Mouse (Mus musculus): Measurements from ENCODE around the gene B9d1.

Gene B9d1

DNA sequence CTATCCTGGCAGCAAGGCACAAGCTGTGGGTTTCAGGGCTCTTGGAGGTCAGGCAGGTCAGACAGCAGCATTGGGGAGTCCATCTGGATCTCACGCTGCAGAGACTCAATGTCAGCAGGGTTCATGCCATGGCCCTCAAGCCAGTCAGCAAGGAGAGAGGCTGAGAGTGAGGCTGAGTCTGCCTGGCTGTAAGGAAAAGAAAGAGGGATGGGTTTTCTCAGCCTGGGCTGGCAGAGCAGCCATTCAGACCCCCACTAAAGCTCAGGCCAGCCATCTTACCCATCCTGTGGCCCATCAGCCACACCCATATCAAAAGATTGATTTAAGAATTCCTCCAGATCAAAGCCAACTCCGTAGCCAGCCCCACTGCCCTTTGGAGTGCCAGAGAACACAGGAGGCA is 15.9 kb upstream of the B9d1 start:
- DNase-seq (ENCODE audit: low read depth, low spot score), result no peak

GRCm38 (mm10) chr11:61489874-61490273 is 15.1 kb upstream of the B9d1 start:
- DNase-seq (ENCODE audit: low read depth, low spot score), result no peak

DNA sequence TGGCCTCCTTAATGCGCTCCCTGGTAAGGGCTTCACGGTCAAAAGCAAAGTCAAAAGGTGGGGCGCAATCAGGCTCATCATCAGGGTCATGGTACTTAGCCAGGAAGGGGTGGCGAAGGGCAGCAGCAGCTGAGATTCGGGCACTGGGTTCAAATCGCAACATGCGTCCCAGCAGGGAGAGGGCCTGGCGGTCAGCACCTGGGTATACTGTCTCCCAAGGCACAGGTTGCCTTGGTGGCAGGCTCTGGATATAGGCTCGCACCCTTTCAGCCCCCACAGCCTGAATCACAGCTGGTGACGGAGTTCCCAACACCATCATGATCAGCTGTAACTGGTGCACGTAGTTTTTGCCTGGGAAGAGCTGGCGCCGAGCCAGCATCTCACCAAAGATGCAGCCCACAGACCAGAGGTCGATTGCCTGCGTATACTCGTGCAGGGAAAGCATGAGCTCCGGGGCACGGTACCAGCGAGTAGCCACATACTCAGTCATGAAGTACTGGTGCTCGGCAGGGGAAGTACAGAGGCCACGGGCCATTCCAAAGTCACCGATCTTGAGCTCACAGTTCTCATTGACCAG is 13.9 kb upstream of the B9d1 start:
- no peak for DNase-seq (ENCODE audit: low read depth, low spot score)

GRCm38 (mm10) chr11:61492749-61493401 is 12.1 kb upstream of the B9d1 start:
- DNase-seq (ENCODE audit: low read depth, low spot score), result no peak

GRCm38 (mm10) chr11:61493525-61494128 is 11.3 kb upstream of the B9d1 start:
- DNase-seq (ENCODE audit: low read depth, low spot score), result peak; percentile 37

DNA sequence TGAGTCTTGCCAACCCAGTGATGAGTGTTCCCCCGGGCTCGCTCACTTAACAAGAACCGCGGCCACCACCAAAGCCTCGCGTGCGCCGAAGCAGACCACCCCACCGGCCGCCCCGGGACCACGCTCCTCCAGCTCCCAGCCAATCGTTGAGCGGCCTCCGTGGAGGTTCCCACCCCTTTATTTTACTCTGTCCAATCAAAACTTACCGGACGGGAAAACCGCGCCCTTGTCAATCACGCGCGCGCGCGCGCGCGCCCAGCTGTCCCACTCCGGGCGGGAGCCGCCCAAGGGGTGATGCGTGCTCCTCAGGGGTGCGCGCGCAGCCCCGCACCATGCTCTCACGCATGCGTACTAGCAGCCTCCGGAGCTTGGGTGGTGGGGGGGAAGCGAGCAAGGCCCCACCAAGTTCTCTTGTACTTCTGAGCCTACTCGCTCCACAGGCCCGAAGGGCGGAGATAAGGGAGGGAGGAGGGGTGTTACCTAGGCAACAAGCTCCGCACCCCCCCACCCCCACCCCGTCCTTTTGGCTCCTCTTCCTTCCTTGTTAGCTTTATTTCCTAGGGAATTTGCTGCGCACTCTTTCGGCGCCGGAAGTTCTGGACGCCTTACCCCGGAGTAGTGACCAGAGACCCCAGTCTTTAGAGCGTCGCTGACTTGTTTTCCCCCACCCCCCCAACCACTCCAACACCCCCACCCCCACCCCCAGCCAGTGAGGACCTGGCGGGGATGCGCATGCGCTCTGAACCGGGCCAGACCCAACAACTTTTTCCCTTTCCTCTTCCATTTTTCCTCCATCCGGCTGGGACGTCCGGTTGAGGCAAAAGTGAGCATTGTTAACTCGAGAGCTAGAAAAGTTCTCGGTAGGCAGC is 10.6 kb upstream of the B9d1 start, which contains the start of gene Mapk7:
TSS of gene Mapk7 (minus strand) at position 278 of the 869 bp plus-strand sequence.
- peak; percentile 100 for DNase-seq (ENCODE audit: low read depth, low spot score)

DNA sequence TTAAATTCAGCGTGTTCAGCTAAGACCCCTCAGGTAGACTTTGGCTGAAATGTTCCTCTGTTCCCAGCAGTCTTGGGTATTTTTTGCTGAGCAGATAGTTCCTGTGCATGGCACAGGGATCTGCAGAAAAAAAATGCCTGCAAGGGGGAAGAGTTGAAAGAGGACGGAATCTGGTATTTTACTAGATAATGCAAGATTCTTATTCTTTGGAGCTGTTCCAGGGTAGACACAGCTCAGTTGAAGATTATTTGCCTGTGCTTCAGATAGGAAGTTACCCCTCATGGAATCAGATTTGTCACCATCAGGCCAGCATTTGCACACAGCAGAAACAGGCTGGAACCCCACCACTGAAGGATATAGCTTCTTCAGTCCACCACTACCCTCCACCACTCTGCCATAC is 9.4 kb upstream of the B9d1 start:
- DNase-seq (ENCODE audit: low read depth, low spot score), result no peak

DNA sequence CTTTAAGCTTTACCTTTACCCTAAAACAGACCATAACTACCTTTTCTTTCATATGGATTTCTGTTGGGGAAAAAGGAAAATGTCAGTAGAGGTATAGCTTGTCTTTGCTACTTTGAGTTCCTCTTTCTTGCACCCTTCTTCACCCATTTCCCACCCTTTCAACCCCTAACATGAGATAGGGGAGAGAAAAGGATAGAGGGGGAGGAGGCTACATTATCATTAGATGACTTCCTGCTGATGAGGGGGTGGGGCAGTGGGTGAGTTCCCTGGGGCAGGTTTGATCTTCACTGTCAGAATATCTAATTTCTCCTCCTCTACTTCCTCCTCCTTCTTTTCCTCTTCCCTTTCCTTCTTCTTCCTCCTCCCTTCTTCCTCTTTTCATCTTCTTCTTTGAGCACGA is 7.5 kb upstream of the B9d1 start:
- no peak for DNase-seq (ENCODE audit: low read depth, low spot score)

DNA sequence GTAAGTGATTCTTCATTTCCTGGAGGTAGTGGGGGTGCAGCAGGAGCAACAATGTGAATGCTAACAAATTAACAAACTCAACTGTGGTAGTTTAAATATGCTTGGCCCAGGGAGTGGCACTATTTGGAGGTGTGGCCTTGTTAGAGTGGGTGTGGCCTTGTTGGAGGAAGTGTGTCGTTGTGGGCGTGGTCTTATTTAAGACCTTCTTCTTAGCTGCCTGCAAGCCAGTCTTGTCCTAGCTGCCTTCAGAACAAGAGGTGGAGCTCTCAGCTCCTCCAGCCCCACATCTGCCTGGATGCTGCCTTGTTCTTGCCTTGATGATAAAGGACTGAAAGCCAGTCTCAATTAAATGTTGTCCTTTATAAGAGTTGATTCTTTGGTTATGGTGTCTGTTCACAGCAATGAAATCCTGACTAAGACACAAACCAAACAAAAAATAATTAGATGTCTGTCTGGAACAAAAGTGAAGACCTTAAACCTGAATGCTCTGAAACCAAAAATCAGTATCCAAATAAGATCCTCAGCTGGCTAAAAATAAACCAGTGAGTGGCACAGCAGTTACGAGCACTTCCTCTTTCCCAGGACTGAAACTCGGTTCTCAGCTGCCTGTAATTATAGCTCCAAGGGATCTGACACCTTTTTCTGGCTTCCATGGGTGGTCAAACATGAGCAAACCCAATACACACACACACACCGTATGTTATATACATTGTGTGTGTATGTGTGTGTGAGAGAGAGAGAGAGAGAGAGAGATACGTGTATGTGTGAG is 6.0 kb upstream of the B9d1 start:
- peak; percentile 67 for DNase-seq (ENCODE audit: low read depth, low spot score)

DNA sequence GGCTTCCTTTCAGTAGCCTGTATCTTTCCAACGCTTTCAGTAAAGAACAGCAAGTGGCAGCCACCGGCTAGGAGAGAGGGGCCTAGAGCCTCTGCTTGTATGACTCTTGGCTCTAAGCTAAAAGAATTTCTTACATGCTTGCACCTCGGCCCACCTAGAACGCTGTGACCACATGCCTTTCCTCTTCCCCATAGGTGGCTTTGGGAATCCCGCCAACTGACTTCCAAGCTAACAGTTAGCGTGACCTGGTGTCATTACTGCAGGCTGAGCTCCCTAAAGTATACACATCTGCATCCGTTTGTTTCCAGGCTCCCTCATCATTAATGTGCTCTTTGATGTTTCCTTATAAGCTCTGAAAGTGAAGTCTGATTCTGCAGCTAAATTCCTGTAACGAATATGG is 1.0 kb upstream of the B9d1 start:
- no peak for DNase-seq (ENCODE audit: low read depth, low spot score)

- peak; percentile 87 for DNase-seq (ENCODE audit: low read depth, low spot score)
Observed at GRCm38 (mm10) chr11:61514953-61515352, 10.0 kb downstream of the B9d1 start.

- DNase-seq (ENCODE audit: low read depth, low spot score), result no peak
Observed at GRCm38 (mm10) chr11:61517971-61518370, 13.0 kb downstream of the B9d1 start.

- DNase-seq (ENCODE audit: low read depth, low spot score), result peak; percentile 56
Observed at GRCm38 (mm10) chr11:61518871-61519270, 13.9 kb downstream of the B9d1 start.

DNA sequence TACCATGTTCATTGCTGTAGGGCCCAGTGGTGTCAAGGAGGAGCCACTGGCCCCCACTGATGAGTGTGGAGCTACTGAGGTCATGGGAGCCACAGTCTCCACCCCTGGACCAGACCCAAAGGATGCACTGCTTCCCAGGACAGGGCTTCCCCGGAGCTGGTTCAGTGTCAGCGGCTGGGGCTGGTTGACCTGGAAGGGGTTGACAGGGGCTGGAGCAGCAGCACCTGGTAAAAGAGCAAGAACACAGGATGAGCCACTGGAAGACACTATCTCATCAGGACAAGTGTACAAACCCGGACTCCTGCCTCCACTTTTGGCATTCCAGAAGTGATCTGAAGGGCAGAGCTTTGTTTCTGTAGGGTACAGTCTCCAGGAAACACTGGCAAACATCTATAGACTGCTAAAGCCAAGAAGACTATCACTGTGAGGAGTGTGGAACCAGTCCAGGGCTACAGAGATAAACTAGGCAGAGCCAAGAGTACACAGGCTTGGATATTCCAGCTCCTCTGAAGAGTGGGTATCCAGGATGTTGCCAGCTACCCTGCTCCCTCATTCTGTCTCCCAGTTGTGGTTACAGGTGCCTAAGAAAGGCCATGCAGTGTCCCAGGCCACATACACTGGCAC is 14.7 kb downstream of the B9d1 start:
- DNase-seq (ENCODE audit: low read depth, low spot score), result no peak

GRCm38 (mm10) chr11:61526872-61527271 is 21.9 kb downstream of the B9d1 start:
- no peak for DNase-seq (ENCODE audit: low read depth, low spot score)

GRCm38 (mm10) chr11:61529268-61529713 is 24.3 kb downstream of the B9d1 start:
- peak; percentile 94 for DNase-seq (ENCODE audit: low read depth, low spot score)

DNA sequence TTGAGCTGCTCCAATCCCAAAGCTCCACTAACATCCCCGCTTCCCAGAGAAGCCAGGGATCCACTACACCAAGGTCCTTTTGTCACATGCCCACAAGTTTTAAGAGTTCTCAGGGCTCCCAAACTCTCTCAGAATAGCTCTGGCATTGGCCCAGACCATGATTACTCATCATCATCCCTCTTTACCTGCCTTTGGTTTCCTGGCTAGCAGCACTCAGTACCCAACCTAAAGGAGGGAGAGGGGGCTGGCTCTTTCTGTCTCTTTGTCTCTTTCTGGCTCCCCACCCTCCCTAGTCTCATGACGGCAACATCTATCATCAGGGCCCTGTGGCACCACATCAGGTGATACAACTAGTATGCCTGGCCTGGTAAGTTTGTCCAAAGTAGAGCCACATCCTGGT is 27.9 kb downstream of the B9d1 start:
- no peak for DNase-seq (ENCODE audit: low read depth, low spot score)

- DNase-seq (ENCODE audit: low read depth, low spot score), result peak; percentile 84
Observed at GRCm38 (mm10) chr11:61533571-61533970, 28.6 kb downstream of the B9d1 start.

GRCm38 (mm10) chr11:61535530-61535929 is 30.6 kb downstream of the B9d1 start:
- DNase-seq (ENCODE audit: low read depth, low spot score), result no peak

DNA sequence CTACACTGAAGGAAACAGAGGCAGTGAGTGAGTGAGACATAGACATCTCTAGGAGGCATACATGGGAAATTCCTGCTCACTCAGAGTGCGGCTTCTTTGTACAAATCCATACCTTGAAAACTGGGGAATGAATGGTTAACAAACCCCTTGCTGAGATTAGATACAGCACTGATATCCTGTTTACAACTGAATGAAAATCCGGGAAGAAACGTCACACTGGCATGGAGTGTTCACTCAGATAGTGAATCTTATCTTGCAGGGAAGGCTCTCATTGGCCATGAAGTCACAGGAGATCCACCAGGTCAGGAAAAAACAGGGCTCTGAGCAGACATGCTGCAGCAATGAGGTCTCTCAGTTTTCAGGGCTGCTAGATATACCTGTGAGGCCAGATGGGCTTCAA is 32.0 kb downstream of the B9d1 start:
- no peak for DNase-seq (ENCODE audit: low read depth, low spot score)

- no peak for DNase-seq (ENCODE audit: low read depth, low spot score)
Observed at GRCm38 (mm10) chr11:61537362-61537761, 32.4 kb downstream of the B9d1 start.
